Mouse (Mus musculus) thymus, postnatal 36 days (tissue): ENCODE measurements at regions not wholly inside any gene's neighbourhood (a gene's known extent, or its start where the extent isn't known, plus 50 kb on each side); places are given as distances from the start of the nearest gene placed in this dataset.
A peak's percentile ranks its signal among the peaks of the same experiment; 100 is the strongest.

Experiments used
- DNase-seq, 2 experiments: peaks; one replicate each; pipeline ENCODE4 v3.0.0; 2022; ENCODE audit warnings: mixed read lengths in 2 of 2

DNA sequence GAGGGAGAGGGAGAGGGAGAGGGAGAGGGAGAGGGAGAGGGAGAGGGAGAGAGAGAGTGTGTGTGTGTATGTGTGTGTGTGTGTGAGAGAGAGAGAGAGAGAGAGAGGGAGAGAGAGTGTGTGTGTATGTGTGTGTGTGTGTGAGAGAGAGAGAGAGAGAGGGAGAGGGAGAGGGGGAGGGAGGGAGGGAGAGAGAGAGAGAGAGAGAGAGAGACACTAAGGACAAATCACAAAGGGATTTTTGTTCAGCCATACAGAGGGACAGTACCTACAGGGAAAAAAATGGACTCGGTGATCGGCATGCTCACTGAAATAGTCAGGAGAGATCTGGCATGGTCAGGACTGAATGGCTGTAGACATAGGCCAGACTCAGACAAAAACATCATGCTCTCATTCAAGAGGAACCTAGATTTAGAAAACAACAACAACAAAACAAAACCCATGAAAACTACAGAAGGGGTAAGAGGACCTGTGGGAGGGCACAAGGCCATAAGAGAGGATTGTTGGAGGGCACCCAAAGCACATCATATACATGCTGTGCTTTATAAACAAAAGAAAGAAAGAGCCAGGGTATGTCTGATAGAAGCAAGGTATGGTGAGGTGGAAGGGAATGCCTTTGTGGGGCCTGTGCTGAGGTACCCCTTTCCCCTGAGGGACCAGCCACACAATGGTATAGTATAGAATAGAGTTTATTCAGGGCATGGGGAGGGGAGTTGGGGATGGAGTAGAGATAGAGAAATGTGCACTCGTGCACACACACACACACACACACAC lies 127.0 kb upstream of the Med14 start:
- DNase-seq = no peak

DNA sequence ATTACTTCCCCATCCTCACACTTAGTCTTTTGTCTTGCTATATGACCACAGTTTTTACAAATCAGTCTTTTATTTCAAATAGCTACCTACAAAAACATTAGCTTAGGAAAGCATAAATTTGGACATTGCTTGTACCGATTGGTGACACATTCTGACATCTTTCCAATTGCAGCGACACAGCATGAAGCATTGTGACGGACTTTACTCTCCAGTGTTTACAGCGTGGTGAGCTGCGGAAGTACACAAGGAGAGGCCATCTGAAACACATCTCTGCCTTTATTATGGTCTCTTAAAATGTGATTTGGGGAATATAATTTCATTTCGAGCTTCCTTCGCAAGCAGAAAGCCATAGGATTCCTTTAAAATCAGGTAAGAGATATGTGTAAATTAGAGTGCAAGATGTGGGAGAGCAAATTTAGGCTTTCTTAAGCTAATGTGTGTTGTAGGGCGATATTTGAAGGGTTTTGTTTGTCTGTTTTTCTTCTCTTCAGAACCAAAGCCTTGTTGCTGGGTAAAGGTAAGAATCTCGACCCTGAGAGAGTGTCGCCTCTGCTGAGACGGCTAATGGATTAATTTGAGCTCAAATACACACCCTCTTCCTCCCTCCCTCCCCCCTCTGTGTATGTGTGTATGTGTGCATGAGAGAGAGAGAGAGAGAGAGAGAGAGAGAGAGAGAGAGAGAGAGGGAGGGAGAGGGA lies 126.3 kb upstream of the Med14 start:
- DNase-seq = no peak

DNA sequence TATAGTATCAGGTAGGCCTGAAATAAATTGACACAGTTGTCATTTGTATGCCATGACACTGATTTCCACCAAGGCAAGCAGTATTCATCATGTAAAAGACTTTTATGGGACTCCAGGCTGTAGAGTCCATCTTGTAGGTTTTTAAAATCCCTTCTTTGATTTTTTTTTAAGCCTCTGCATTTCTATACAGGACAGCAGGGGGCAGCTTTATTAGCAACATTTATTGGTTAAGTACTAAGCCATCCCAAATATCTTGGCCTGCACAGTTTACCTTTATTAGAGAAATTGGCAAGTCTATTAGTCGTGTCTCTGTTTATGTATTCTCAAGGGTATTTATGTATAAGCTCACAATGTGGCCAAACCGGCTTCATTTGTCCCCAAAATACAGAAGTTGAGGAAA lies 125.6 kb upstream of the Med14 start:
- no peak for DNase-seq

DNA sequence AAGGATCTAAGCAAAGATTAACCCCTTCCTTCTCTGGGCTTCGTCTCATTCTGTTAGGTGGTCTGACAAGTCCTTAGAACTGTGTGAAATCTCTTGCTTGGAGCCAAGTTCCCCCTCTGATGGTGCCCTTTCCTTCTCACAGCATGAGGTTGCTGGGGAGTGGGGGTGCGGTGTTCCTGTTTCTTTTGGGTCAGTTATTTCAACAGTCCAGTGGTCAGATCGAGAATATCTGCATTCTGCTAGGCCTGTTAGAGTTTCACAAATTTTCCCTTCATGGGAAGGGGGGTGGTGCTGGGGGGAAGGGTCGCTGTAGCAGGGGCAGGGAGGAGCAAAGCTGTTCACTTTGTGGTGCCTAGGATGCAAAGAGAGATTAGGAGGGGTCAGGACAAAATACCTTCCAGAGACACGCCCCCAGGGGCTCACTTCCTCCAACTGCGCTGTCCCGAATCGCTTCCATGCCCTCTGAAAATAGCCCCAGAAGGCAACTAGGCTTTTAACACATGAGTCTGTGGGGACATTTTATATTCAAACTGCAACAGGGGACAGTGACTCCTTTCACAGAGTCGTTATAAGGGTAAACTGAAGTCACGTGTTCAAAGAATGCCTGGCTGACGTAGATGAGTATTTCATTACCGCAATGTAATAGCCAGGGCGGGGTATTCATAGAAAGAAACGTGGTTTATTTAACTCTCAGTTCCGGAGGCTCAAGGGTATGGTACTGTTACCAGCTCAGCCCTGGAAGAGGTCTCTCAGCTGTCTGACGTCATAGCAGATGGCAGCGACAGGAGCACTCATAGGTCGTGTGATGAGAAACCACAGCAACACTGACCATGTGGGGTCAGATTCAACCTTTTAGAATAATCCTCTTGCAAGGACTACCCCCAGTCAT lies 124.5 kb upstream of the Med14 start:
- no peak for DNase-seq

DNA sequence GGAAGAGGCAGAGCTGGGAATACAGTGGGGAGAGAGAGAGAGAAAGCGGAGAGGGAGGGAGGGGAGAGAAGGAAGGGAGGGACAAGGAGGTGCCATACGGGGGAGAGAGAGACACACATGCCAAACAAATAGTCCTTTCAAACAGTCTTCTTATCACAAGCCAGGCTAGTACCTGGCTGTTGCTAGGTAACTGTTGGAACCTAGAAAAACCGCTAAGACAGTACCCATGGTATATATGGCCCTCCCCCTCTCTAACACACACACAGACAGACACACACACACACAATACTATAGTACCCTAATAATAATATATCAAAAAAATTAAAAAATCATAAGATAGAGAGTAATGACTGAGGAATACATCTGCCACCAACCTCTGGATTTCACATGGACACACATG lies 117.4 kb upstream of the Med14 start:
- no peak for DNase-seq

DNA sequence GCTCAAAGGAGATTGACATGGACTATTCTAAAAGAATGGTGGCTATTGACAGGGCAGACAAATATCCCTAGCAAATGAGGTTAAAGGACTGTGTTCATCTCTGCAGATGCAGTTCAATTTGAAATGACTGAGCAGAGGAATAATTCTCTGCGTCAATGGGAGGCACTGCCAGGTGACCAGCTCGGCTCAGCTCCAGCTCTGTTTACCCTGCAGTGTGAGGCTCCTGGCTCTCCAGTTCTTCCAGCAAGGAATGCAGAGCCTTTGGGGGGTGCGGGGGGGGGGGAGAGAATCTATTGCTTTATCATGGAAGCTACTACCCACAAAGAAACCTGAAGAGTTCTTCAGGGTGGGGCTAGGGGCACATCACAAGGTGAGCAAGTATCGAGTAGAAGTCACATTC lies 115.6 kb upstream of the Med14 start:
- no peak for DNase-seq

DNA sequence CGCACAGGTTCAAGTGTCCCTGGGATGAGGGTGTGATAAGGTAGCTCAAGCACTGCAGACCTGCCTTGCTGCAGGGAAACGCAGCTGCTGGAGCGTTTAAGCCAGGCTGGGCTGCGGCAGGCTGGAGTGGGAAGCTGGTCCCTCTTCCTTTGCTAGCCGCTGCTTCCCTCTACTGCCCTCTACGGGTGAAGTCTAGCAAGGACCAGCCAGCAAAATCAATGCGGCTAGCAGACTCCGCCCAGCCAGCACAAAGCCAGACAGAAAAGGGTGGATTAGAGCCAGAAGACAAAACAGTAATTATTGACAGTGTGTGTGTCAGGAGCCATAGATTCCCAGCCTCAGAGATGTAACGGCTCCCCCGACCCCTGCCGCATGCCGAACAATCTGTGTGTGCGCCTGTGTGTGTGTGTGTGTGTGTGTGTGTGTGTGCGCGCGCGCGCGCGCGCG lies 111.8 kb upstream of the Med14 start:
- peak; percentile 52 to 65 for DNase-seq

DNA sequence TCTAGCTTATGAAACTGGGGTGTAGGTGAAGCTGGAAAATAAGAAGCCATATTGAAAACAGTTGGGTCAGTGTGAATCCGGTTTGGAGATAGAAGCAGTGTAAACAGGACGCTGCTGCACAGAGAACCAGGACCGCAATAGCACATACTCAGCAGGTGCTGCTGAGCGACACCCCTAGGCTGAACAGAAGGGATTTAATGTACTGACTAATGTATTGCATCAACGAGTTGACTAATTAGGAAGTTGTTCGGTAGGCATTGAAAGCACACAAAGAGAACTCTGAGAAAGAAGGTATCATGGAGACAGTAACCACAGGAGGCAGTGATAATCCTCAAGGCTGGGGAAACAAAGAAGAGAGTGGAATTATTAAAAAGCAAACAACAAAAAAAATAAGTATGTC lies 111.4 kb upstream of the Med14 start:
- no peak for DNase-seq

DNA sequence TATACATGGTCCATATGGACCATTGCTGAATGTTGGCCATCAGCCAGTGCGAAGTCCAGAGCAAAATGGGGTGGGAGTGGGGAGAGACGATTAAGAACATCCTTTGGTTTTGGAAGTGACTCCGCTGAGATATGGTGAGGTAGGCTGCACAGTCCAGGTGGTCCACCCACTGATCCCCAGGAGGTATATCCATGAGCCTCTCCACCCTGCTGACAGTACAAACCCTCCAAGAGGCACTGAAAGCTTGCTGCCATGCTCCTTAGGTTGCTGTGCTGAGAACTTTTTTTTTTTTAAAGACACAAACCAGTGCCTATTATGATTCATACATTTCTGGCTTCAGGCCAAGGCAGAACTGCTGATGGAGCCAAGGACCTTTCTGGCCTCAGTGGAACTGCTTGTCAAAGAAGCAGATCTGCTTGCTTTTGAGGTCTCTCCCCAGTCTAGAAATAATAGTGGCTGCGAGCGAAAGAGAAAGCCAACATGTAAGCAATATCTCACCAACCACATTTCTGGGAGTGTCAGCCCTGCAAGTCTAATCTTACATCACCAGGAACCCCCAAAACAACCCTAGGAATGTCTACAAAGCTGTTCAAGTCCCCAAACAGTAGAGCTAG lies 105.1 kb upstream of the Med14 start:
- no peak for DNase-seq

DNA sequence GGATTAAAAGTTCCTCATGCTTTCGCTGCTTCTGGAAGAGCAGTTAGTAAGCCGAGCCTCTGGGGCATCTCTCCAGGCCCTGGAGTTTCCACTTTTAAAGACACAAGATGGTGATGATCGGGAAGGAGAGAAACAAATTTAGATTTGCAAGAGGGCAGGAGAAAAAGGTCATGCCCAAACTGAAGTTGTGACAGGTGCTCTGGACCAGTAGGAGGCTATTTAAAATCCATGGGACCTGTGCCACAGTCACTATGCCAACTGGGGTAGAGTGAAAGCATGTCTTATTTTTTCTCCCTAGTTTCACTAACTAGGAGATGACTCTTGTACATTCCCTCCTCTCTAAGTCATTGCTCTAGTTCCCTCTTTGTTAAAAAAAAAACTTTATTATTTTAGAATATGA lies 104.3 kb upstream of the Med14 start:
- no peak for DNase-seq

DNA sequence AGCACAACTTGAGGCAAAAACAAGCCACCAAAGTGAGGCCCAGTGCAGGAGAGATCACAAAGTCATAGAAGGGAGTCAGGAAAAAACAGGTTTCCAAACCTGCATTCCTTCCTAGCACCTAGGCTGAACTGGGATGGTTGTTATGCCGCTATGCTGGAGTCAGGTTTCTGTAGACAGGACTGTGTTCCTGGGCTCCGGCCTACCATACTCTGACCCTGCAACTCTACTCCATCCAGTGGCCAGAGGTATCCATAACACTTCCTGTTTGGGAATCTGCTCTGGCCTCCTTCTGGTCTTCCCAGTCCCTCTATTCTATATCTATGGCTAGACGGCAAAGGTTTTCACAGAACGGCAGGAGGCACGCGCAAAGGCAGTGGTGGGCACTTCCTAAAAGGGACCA lies 98.3 kb upstream of the Med14 start:
- no peak for DNase-seq

DNA sequence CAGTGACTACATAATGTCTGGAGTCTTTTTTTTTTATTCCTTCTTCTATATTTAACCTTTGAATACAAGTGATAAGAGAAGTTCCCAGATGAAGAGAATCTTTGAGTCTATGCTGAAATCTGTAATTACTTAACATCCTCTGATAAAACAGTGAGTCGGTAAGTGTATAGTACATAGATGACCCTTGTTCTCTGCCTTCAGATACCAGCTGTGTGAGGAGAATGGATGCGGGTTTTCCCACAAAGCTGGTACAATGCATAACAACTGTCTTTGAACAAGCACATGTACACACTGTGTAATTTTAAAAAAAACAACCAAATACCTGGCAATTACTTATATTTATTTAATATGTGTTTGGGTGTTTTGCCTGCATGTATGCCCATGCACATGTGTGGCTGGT lies 96.9 kb upstream of the Med14 start:
- no peak for DNase-seq

DNA sequence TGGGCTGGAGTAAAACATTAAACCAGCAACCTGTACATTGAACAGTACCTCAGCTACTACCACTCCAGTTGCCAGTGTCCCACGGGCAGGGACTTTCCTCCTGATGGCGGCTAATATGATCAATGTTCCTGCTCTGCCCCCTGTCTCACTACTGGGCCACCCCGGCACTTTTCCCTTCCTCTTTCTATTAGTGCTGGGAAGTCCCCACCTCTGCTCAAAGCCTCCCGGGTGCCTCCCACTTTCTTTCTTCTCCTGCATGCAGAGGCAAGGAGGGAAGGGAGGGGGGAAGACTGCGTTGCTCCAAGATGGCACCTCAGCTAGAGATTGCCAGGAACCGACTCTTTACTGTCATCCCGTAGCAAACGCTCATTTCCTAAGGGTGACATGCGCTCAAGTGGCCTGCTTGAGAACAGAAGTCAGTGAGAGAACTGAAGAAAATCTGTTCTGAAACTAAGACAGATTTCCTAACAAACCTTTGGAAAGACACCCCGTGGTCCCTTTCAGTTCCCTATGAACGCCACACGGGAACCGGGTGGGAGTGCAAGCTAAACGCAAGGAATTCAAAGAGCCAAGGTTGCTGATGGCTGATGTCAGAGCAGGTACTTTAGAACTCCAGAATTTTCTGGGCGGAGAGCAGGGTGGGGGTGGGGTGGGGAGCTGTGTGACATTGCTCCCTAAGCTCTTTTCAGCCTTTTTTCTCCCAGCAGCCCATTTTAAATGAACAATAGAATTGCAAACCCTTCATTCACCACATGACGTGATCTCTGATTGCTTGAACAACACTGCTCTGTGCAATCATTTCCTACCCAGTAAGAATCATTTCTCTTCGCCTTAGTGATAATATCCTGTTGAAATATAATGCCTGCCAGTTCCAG lies 96.2 kb upstream of the Med14 start:
- DNase-seq = peak; percentile 4

DNA sequence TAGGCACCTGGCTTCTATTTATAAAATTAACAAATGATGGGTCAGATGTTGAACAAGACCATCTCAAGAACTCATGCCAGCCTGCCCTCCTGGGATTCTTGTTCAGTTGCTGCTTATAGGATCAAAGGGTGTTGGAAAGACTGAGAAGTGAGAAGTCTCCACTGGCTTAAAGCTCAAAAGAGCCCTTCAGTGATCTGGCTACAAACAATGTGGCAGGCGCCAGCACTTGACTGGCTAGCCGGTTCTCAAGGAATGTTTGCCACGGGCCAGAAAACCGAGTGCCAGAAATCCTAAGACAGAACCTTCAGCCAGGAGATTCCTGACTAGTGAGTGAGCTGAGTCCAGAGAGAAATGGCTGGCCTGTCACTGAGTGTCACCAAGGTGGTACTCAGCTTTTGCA lies 93.6 kb upstream of the Med14 start:
- DNase-seq = no peak

DNA sequence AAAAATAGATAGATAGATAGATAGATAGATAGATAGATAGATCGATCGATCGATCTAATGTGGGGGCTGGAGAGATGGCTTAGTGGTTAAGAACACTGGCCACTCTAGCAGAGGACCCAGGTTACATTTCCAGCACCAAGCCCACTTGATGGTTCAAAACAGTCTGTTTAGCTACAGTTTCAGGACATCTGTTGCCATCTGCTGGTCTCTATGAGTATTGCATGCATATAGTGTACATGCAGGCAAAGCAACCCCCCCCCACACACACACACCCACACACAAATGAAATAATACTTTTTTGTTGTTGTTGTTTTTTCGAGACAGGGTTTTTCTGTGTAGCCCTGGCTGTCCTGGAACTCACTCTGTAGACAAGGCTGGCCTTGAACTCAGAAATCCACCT lies 89.8 kb upstream of the Med14 start:
- no peak for DNase-seq

DNA sequence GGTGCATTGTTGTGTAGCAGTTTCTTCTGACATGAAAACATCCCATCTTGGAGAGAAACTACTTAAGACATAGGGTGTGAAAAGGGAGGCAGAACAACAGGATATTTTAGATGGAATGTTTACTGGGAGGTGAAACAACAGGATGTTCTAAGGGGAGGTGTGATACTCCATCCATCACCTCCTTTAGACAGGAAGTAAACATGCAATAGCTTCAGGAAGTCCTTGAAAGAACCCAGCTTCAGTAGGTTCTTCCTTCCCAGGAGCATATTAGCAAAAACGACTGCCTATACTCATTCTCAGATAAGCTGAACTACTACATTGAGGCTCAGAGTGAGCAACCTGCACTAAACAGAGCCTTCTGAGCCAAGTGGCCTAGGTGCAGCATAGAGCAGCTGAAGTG lies 82.6 kb upstream of the Med14 start:
- no peak for DNase-seq

DNA sequence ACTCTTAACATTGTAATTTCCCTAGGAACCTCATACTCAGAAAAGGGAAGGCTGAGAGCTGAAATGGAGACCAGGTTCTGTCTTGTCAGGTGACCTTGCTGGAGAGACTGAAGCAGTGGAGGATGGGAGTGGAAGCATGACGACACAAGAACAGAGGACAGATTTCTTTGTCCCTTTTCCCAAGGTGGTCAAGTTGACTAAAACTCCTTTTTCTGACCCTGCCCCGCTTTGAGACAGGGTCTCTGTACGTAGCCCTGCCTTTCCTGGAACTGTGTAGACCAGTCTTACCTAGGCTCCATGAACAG lies 79.1 kb upstream of the Med14 start:
- DNase-seq = no peak

DNA sequence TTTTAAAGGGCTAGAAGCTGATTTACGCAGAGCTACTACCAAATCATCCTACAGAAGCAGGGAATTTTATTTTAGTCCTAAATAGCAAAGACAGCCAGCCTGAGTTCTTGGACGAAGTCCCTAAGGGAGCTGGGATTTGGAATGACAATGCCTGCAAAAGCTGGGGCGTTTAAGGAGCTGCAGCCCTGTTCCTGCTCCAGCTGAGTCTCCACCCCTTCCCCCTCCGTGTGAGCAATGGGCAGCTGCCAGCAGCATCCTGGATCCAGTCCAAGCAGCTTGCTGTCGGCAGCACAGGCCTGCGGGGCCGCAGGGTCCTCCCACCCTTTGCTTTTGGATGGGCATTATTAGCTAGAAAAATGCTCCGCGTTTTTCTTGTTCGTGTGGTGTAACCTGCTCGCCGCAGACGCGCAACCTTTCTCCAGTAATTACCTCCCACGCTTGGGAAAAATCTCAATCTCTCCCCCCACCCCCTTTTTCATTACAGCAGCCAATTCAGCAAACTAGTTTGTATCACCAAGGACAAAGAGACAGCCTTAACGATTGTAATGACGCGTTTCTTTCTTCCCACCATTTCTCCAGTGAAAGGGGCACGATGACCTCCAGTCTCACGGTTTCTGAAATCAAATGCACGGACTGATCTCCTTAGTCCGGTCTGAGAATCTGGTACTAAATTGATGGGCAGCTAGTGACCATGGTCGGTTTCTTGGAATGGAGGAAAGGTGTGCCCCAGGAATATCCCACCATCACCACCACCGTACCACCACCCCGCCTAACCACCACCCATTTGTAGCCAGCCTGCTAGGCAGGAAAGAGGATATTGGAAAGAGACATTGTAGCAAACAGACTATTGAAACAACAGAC lies 78.5 kb upstream of the Med14 start:
- peak; percentile 6 to 21 for DNase-seq

DNA sequence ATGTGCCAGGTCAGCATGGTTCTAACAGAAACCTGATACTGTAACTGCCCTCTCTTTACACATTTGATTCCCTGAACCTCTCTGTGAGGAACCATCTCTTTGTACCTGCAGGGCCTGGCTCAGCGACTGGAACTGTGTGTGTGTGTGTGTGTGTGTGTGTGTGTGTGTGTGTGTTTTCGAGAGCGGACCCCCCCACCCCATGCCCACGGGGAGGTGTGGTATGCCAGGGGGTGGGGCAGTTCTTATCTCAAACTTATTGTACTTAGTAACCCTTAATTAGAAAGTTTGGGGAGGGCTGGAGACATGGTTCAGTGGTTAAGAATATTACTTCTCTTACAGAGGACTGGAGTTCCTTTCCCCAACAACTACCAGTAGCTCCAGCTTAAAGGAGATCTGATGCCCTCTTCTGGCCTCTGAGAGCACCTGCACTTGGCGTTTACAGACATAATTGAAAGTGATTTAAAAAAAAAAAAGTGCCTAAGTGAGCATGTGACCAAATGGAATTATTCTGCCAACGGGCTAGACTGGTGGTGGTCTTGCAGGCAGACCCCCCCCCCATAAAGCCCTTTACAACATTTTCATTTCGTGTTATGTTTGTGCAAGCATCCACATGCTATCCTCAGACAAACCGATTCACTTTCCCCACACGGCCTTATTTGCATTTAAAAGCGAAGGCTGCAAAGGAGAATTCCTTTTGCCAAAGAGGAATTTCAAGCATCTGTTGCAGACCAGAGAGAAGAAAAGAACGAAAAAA lies 77.7 kb upstream of the Med14 start:
- DNase-seq = peak in 1 of 2 experiments; percentile 1

DNA sequence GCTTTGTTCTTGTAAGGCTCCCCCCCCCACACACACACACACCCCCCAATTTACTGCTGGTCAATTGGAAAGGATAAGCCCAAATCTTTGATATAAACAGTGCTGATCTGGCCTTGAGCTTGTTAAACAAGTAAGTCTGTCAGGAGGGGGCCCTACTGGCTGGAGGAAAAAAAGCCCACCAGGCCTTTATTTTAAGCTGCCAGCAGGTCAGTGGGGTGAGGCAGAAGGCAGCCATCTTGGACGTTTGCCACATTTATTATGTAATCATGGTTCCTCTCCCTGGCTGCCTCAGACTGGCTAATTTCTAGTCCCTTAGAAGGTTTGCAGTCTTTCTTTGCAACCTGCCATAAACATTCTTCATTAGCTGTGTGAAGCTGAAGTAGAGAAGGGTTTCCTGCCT lies 75.9 kb upstream of the Med14 start:
- no peak for DNase-seq

DNA sequence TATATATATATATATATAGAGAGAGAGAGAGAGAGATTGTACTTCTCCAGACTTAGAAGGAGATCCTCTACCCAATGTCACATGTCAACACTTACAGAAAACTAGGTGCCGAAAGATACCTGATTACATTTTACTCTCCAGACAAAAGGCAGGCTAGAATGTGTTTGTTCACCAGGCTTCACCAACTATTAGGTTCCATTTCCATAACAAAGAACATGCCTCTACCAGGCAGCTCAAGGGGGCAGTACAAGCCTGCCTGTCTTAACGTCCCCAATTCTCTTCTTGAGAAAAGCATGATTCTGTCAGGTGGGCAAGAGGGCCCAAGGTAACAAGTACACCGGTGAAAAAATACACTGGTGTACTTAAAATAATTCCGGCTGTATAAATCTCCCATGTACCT lies 72.8 kb upstream of the Med14 start:
- no peak for DNase-seq
